Mouse (Mus musculus) liver, adult 2 months (tissue): Measurements from ENCODE around the gene Anxa6.

Source experiments
- CTCF ChIP-seq: fragments of 200-500 bp; IDR thresholded peaks from 2 replicates; pipeline ENCODE4 v1.5.1; 2011; ENCODE audit warnings: low read depth, low read length, control low read depth
- POLR2A ChIP-seq: fragments of 200-500 bp; IDR thresholded peaks from 2 replicates; pipeline ENCODE4 v1.6.1; 2011; ENCODE audit warnings: low read length, control low read depth; ENCODE audit not compliant: insufficient read depth; ENCODE audit errors: extremely low read depth

DNA sequence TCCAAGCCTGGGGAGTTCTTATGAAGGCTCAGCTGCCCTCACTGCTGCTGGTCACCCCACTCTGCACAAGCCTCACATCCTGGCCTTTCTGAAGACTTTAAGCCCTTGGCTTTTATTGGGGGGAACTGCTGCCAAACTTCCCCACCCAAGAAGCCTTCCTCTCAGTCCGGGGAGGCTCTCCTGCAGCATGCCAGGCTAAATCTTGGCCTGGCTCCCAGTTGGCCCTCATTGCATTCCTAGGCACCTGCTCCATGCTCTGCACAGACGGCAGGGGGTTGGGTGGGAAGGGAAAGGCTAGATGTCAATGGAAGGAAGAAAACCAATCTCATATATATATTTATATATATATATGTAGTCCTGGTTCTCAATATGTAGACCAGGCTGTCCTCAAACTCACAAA, 42.4 kb upstream of the Anxa6 start:
- TF ChIP-seq CTCF (no peak), POLR2A (no peak)
